ENCODE assay signal across 9 mouse cellular contexts in the genomic region with DNA sequence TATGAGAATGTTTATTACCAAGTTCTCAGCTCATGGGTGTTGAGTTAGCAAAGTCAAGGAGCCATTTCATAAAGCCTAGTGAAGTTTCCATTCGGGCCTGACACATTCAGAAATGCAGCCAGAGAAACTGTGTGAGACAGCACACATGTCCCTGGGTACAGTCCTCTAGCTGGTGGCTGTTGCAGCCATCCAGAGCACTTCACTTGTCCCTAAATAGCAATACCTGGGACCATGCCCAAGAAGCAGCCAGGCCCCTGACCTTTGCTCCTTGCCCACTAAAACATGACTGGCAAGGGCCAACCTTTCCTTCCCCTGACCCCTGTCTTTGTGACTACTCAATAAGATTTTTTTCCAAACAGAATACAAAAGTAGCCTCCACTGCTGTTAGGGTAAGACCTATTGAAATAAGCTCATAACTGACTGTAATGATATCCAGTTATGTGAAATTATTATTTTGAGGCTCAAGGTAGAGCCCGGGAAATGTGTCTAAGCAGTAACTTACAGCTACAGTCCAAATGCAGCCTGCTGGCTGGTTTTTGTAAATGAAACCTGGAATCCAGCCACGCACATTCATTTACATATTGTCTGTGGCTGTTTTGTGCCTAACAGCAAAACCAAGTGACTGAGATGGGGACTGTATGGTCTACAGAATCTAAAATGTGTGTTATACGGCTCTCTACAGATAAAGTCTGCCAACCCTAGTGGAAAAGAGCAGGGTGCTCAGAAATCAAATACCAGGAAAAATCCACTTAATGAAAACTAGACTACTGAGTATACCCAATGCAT.
DNase-seq lines count a peak whose midpoint lies in the region; ATAC-seq lines count a peak whose summit lies in the region.
"Had no signal": no experiment of that assay in that cellular context is flagged by ENCODE, and none has a peak within 500 bp of the region (broad histone marks: within the 10 kb centered on the region; RNA-seq: fewer than 3 reads in every experiment).

No protein-coding gene starts in this region.

- no peak overlapping the region for H3K4me2 ChIP-seq in neural tube, embryonic 13.5 days

- peak; percentile 65 to 70 for DNase-seq in heart, adult 18-20 months
- DNase-seq in heart, postnatal 36 days, result no peak
- no peak for DNase-seq in neural tube, embryonic 10.5 days (ENCODE audit: extremely low spot score, low spot score)
- DNase-seq in kidney, adult 9 months, result peak; percentile 77
- DNase-seq in retina, postnatal 1 day, result no peak
- DNase-seq: lung, postnatal 14 days had no signal

- no peaks in the 10 kb centered on the region for H3K27me3 ChIP-seq in neural tube, embryonic 13.5 days

- H3K4me3 ChIP-seq in neural tube, embryonic 13.5 days, result no peak overlapping the region

- 44% methylated on average over 4 of the region's 4 CpGs for WGBS in neural tube, embryonic 13.5 days

- intact Hi-C loops in heart, postnatal 36 days (cut with DNase I), result no loop called here

- peaks cover 99% of the 10 kb centered on the region for H3K4me1 ChIP-seq in neural tube, embryonic 13.5 days (replicated peaks)

- no peak overlapping the region for H3K9ac ChIP-seq in neural tube, embryonic 13.5 days

- peak overlapping the region; percentile 59 for H3K27ac ChIP-seq in neural tube, embryonic 13.5 days (replicated peaks)

- no peak for ATAC-seq in neural tube, embryonic 13.5 days (ENCODE audit: low read depth)
- no peak for ATAC-seq in megakaryocyte, adult 5-6 weeks (ENCODE audit: poor library complexity, severe bottlenecking)
- no peak for ATAC-seq in inflammation-experienced regulatory T-cells, adult 6 months

- H3K36me3 ChIP-seq in neural tube, embryonic 13.5 days, result no peaks in the 10 kb centered on the region

- H3K9me3 ChIP-seq in neural tube, embryonic 13.5 days, result no peaks in the 10 kb centered on the region

Comparison
In these comparisons a context has a peak if more than half of its experiments do, and no peak if none do; other contexts are left out.
1. DNase-seq: peak in heart, adult 18-20 months (2 of 2) and kidney, adult 9 months (single experiment); none in heart, postnatal 36 days (0 of 2), neural tube, embryonic 10.5 days (single experiment) and retina, postnatal 1 day (single experiment).